Mouse (Mus musculus) heart, embryonic 14.5 days (tissue): Measurements from ENCODE around the gene Lrrc28. TPM values are rescaled to one million over a fixed set of nuclear protein-coding genes. Genes with fewer than 3 reads are reported as not detected.

Experiments used
- ATAC-seq: fragments of 200-750 bp; cut with Nextera tagmentation; 2 replicates; pipeline ENCODE4 v1.8.0; 2017; ENCODE audit warnings: low read depth, moderate TSS enrichment; ENCODE audit not compliant: insufficient number of reproducible peaks, insufficient read depth, low FRiP score
- H3K27ac ChIP-seq, 2 experiments: fragments of 200-500 bp in 1 of 2; fragments of 300-500 bp in 1 of 2; sonication (generic) in 1 of 2; replicated peaks in 1 of 2; 2 replicates each; pipeline ENCODE4 v1.5.1; 2012 to 2014; ENCODE audit warnings: low read depth in 2 of 2, low read length in 2 of 2, control low read depth in 1 of 2, mild to moderate bottlenecking in 1 of 2, mixed read lengths in 1 of 2; ENCODE audit not compliant: control insufficient read depth in 1 of 2, insufficient read depth in 1 of 2
- H3K27me3 ChIP-seq: fragments of 300-500 bp; sonication (generic); 2 replicates; pipeline ENCODE4 v1.6.1; 2014; ENCODE audit warnings: mild to moderate bottlenecking, low read length, control low read depth; ENCODE audit not compliant: control insufficient read depth, insufficient read depth
- H3K36me3 ChIP-seq: fragments of 300-500 bp; sonication (generic); 2 replicates; pipeline ENCODE4 v1.6.1; 2014; ENCODE audit warnings: mild to moderate bottlenecking, control low read depth, low read length, mixed read lengths; ENCODE audit not compliant: control insufficient read depth, insufficient read depth
- H3K4me1 ChIP-seq, 2 experiments: fragments of 200-500 bp in 1 of 2; fragments of 300-500 bp in 1 of 2; sonication (generic) in 1 of 2; 2 replicates each; pipeline ENCODE4 v1.6.1; 2012 to 2014; ENCODE audit warnings: low read length in 2 of 2, control low read depth in 1 of 2, mixed read lengths in 1 of 2; ENCODE audit not compliant: control insufficient read depth in 2 of 2, insufficient read depth in 2 of 2
- H3K4me2 ChIP-seq: fragments of 300-500 bp; sonication (generic); 2 replicates; pipeline ENCODE4 v1.6.1; 2014; ENCODE audit warnings: mild to moderate bottlenecking, low read length
- H3K4me3 ChIP-seq, 2 experiments: fragments of 200-500 bp in 1 of 2; fragments of 300-500 bp in 1 of 2; sonication (generic) in 1 of 2; 2 replicates each; pipeline ENCODE4 v1.5.1; 2012 to 2014; ENCODE audit warnings: low read length in 2 of 2, mild to moderate bottlenecking in 2 of 2, control low read depth in 1 of 2, low read depth in 1 of 2, moderate library complexity in 1 of 2; ENCODE audit not compliant: control insufficient read depth in 1 of 2, insufficient read depth in 1 of 2
- H3K9ac ChIP-seq: fragments of 300-500 bp; sonication (generic); 2 replicates; pipeline ENCODE4 v1.6.1; 2014; ENCODE audit warnings: mild to moderate bottlenecking, low read length
- H3K9me3 ChIP-seq: fragments of 300-500 bp; sonication (generic); 2 replicates; pipeline ENCODE4 v1.6.1; 2016; ENCODE audit warnings: low read length, control low read depth; ENCODE audit not compliant: control insufficient read depth
- WGBS: fragments of 180-500 bp; shearing (Covaris S2); extraction: QIAGEN DNeasy Blood & Tissue Kit; methylation state at CpG from one replicate; pipeline ENCODE4 v1.1.7; 2014; 5-methylcytosine and 5-hydroxymethylcytosine counted together
- polyA plus RNA-seq: library from polyadenylated mRNA; unstranded; fragments of >200 nt; fragmentation: Nextera tagmentation; extraction: Ambion mirVana; gene quantifications from 2 replicates; pipeline ENCODE4 v1.2.1, GENCODE M21; 2014

Lrrc28 gene
- polyA plus RNA-seq, 1 experiment from 2014 or later = 13.3 TPM

DNA sequence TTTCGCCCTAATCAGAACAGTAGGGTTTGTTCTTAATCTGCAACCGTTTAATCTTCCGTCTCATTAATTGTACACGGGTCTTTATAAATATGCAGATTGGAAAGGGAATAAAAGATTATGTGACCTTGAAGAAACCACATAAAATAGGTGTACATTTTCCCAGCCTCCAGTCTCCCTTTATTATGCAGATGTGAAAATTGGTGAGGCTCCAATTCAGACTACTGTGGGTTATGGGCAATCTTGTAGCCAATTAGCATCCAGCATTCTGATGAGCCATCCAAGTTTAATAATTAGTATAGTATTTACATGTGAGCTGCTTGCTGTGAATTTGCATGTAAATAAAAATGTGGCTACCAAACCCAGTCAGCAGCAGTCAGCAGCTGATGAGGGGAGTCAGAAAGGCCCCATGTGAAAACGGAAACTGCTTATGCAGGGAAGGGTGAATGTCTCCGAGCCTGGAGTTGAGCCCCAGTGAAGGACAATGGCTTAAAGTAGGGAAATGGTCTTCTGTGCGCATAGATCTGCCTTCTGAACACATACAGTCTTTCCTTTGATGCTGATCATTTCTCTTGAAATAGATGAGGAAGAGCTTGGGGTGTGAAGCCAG is 176.2 kb downstream of the Lrrc28 start:
- no peak for ATAC-seq
- Histone ChIP-seq H3K27ac (no peak overlapping the region), H3K36me3 (no peaks in the 10 kb centered on the region), H3K27me3 (no peaks in the 10 kb centered on the region), H3K4me2 (no peak overlapping the region), H3K4me1 (peaks cover 11 to 17% of the 10 kb centered on the region in 2 experiments), H3K9ac (no peak overlapping the region), H3K9me3 (no peaks in the 10 kb centered on the region), H3K4me3 (no peak overlapping the region)
- 82% methylated on average over 7 of the region's 7 CpGs for WGBS

DNA sequence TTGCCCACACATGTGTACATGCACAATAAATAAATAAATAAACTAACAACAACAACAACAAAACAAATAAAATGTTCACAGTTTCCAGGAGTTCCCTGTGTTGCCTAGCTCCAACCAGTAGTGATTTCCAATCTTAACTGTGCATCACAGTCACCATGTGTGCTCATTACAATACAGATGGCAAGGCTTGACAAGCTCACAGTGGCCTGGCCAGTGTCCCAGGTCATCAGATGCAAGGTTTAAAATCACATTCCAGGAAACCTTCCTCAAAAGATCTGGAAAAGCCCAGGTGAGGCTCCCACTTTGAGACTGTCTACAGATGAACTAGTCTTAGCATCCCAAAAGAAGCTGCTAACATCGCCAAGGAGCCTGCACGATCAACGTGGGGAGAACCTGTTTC is 176.9 kb downstream of the Lrrc28 start:
- Histone ChIP-seq H3K9ac (no peak overlapping the region), H3K4me1 (peaks cover 19 to 24% of the 10 kb centered on the region in 2 experiments), H3K4me2 (no peak overlapping the region), H3K27ac (no peak overlapping the region), H3K27me3 (no peaks in the 10 kb centered on the region), H3K9me3 (no peaks in the 10 kb centered on the region), H3K36me3 (no peaks in the 10 kb centered on the region), H3K4me3 (no peak overlapping the region)
- 90% methylated on average over 3 of the region's 3 CpGs for WGBS
- ATAC-seq = no peak

DNA sequence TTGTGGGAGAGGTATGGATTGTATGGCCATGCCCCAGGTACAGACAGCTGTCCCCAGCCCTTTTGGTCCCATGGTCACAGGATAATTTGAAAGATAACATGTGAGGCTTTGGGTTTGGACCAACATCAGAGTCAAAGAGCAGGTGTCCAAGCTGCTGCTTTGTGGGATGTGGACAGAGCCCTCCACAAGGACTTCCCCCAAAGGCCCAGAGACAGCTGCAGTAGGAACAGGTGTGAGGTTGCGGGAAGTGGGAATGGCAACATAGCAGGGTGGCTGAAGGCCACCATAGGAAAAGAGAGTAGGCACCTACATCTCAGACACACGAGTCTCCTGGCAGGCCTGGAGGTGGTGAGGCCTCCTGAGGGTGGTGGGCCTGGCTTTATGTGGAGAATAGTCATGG is 178.7 kb downstream of the Lrrc28 start:
- no peaks in the 10 kb centered on the region for H3K9me3 ChIP-seq
- H3K4me3 ChIP-seq = no peak overlapping the region
- no peaks in the 10 kb centered on the region for H3K36me3 ChIP-seq
- 98% methylated on average over 2 of the region's 2 CpGs for WGBS
- no peaks in the 10 kb centered on the region for H3K27me3 ChIP-seq
- H3K4me2 ChIP-seq = no peak overlapping the region
- no peak overlapping the region for H3K27ac ChIP-seq
- no peak overlapping the region for H3K9ac ChIP-seq
- peaks cover 33 to 34% of the 10 kb centered on the region in 2 experiments for H3K4me1 ChIP-seq
- ATAC-seq = no peak

DNA sequence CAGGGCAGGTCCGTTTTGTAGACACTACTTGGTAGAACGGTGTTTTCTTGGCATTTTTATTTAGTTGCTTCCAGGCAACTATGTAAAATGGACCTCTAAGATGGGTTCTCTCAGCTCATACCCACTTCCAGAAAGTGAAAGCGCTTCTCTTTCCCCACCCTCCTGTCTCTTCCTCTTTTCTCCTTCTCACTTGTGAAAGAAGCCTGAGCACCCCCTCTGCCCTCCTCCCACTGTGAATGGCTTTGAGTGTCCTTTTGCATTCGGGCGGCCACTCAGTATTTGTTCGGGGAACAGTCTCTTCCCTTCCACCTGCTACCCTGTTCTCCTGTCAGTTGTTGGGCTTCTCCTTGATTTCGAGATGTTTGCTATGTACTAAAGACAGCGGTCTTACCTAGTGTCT is 180.4 kb downstream of the Lrrc28 start:
- H3K4me1 ChIP-seq = peaks cover 41 to 42% of the 10 kb centered on the region in 2 experiments
- H3K27ac ChIP-seq = no peak overlapping the region
- no peak for ATAC-seq
- no peaks in the 10 kb centered on the region for H3K9me3 ChIP-seq
- no peak overlapping the region for H3K4me2 ChIP-seq
- no peaks in the 10 kb centered on the region for H3K36me3 ChIP-seq
- no peaks in the 10 kb centered on the region for H3K27me3 ChIP-seq
- H3K9ac ChIP-seq = no peak overlapping the region
- 91% methylated on average over 8 of the region's 8 CpGs for WGBS
- no peak overlapping the region for H3K4me3 ChIP-seq

DNA sequence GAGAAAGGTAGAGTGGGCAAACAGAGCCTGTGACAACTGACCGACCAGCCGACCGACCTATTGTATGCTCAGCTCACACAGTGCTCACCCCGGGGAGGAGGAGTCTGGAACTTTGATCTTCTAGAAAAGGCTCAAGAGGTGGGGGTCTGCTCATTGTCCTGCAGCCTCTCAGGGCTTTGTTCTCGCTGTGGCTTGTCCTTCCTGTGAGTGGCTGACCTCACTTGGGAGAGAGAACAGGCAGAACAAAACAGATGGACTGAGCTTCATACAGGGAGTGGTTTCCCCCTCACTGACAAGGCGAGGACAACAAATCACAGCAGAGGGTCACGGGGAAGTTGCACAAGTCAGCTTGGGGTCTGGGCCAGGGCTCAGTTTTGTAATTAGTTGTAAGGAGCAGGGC is 181.5 kb downstream of the Lrrc28 start:
- Histone ChIP-seq H3K4me3 (no peak overlapping the region), H3K4me1 (peaks cover 49 to 52% of the 10 kb centered on the region in 2 experiments), H3K9ac (0 out of 2 replicates have a peak overlapping the region, but pooled peaks have one; percentile 8), H3K4me2 (no peak overlapping the region), H3K9me3 (no peaks in the 10 kb centered on the region), H3K27me3 (no peaks in the 10 kb centered on the region), H3K27ac (peak overlapping the region; percentile 60 to 69), H3K36me3 (no peaks in the 10 kb centered on the region)
- 15% methylated on average over 7 of the region's 7 CpGs for WGBS
- ATAC-seq = peak; percentile 54; the same call in 1 of the 2 replicates

Other genes starting within 250 kb of the Lrrc28 start
- 20.3 and 20.9 TPM in 2 replicates for gene Ttc23, start 2.1 kb upstream of the Lrrc28 start, polyA plus RNA-seq
- gene Synm, start 114.5 kb upstream of the Lrrc28 start, polyA plus RNA-seq = 2.3 and 2.5 TPM in 2 replicates